Mouse (Mus musculus): ENCODE data around the gene Olfr376. TPM values are rescaled to one million over a fixed set of nuclear protein-coding genes. Genes with fewer than 3 reads are reported as not detected.
A peak's percentile ranks its signal among the peaks of the same experiment; 100 is the strongest.

Olfr376 gene
- not detected in 2 replicates for polyA plus RNA-seq (2015; fragmentation: Nextera tagmentation; extraction: Ambion mirVana)

DNA sequence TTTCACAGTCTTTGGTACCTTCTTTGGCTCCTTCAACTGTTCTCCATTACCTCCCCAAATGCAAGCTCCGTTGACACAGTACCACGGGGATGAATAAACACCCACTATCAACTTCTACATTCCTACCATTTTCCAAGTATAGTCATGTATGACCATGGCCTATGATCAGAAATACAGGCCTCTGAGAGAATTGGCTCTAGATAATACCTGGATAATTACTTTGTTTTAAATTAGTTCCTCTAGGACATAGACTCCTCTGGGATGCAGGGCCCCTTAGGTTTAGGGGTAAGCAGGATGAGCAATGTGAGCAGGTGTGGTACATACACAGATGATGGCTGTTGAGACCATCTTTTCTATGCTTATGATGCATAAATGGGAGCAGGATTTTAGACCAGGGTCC, at the start of gene Olfr376:
Gene Olfr376 (plus strand): TSS at position 301 of the 400 bp plus-strand sequence.
- Histone ChIP-seq H3K9ac (no peak within 1 kb of the TSS), H3K4me3 (no peak within 1 kb of the TSS), H3K27me3 (no peaks in the 10 kb centered on the region), H3K4me1 (no peaks in the 10 kb centered on the region), H3K36me3 (no peaks in the 10 kb centered on the region), H3K27ac (no peak within 1 kb of the TSS), H3K4me2 (no peak within 1 kb of the TSS), H3K9me3 (no peaks in the 10 kb centered on the region)
- ATAC-seq (ENCODE audit: insufficient number of reproducible peaks, low FRiP score, low TSS enrichment, low read depth), result no peak
- 87% methylated on average over 2 of the region's 2 CpGs for WGBS

GRCm38 (mm10) chr11:73323906-73324830, 46.9 kb upstream of the Olfr376 start:
- H3K4me2 ChIP-seq, result no peak overlapping the region
- H3K9ac ChIP-seq, result no peak overlapping the region
- no peaks in the 10 kb centered on the region for H3K9me3 ChIP-seq
- no peak overlapping the region for H3K27ac ChIP-seq
- H3K4me3 ChIP-seq, result no peak overlapping the region
- no peaks in the 10 kb centered on the region for H3K4me1 ChIP-seq
- WGBS, result 71% methylated on average over 9 of the region's 9 CpGs
- no peak for ATAC-seq (ENCODE audit: insufficient number of reproducible peaks, low FRiP score, low TSS enrichment, low read depth)
- no peaks in the 10 kb centered on the region for H3K27me3 ChIP-seq
- no peaks in the 10 kb centered on the region for H3K36me3 ChIP-seq

- H3K27me3 ChIP-seq, result no peaks in the 10 kb centered on the region
- H3K27ac ChIP-seq, result no peak overlapping the region
- H3K36me3 ChIP-seq, result no peaks in the 10 kb centered on the region
- H3K4me1 ChIP-seq, result no peaks in the 10 kb centered on the region
- no peak overlapping the region for H3K9ac ChIP-seq
- no peak overlapping the region for H3K4me3 ChIP-seq
- 19% methylated on average over 12 of the region's 12 CpGs for WGBS
- H3K4me2 ChIP-seq, result peak overlapping the region; percentile 22; the same call in 1 of the 2 replicates
- ATAC-seq (ENCODE audit: insufficient number of reproducible peaks, low FRiP score, low TSS enrichment, low read depth), result no peak
- H3K9me3 ChIP-seq, result no peaks in the 10 kb centered on the region
Observed at GRCm38 (mm10) chr11:73326485-73326886, 44.6 kb upstream of the Olfr376 start.

DNA sequence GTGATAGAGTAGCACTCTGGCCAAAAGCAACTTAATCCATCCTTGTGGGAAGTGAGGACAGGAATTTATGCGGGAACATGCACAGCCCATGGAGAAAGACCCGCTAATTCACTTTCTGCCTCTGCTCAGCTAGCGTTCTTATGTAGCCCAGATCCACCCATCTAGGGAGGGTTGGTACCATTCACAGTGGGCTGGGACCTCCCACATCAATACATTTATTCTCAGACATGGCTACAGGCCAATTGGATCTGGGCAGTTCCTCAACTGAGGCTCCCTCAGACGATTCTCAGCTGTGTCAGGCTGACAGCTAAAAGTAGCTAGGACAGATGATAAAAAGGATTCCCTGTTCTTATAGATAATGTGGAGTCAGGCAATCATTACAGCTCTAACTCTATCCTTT, 43.7 kb upstream of the Olfr376 start:
- Histone ChIP-seq H3K4me1 (no peaks in the 10 kb centered on the region), H3K9ac (no peak overlapping the region), H3K27me3 (no peaks in the 10 kb centered on the region), H3K9me3 (no peaks in the 10 kb centered on the region), H3K27ac (no peak overlapping the region), H3K4me2 (no peak overlapping the region), H3K4me3 (no peak overlapping the region), H3K36me3 (no peaks in the 10 kb centered on the region)
- WGBS, result 66% methylated on average over 4 of the region's 4 CpGs
- no peak for ATAC-seq (ENCODE audit: insufficient number of reproducible peaks, low FRiP score, low TSS enrichment, low read depth)

DNA sequence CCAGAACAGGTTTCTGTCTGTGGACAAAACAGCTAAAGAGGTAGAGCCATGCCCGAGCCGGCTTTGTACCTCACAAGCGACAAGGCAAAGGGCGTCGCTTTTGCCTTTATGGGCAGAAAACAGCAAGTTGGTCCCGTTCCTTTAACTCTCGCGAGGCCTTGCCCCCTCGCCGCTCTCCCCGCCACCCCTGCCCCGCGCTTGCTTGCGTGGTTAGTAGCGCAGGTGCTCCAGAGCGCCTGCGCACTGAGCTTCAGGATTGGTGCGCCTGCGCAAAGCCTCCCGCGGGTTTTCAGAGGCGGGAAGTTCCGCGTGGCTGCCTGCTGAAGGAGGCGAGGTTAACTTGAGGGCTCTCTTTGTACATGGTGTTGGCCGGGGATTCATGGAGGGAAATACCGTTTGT, 41.6 kb upstream of the Olfr376 start, which contains the start of the genes Aspa, Gm49340 and Spata22:
Gene Aspa (minus strand): TSS at position 155 of the 400 bp plus-strand sequence.
Gene Gm49340 (plus strand): TSS at position 300 of the 400 bp plus-strand sequence.
Gene Spata22 (plus strand): TSS at position 300 of the 400 bp plus-strand sequence.
- no peak for ATAC-seq (ENCODE audit: insufficient number of reproducible peaks, low FRiP score, low TSS enrichment, low read depth)
- H3K27ac ChIP-seq, result no peak within 1 kb of the TSS
- 81% methylated on average over 27 of the region's 27 CpGs for WGBS
- H3K27me3 ChIP-seq, result no peaks in the 10 kb centered on the region
- no peaks in the 10 kb centered on the region for H3K36me3 ChIP-seq
- H3K4me2 ChIP-seq, result no peak within 1 kb of the TSS
- no peak within 1 kb of the TSS for H3K4me3 ChIP-seq
- no peaks in the 10 kb centered on the region for H3K4me1 ChIP-seq
- H3K9ac ChIP-seq, result no peak within 1 kb of the TSS
- H3K9me3 ChIP-seq, result no peaks in the 10 kb centered on the region

- no peak overlapping the region for H3K27ac ChIP-seq
- H3K4me3 ChIP-seq, result no peak overlapping the region
- WGBS, result 70% methylated on average over 2 of the region's 2 CpGs
- no peaks in the 10 kb centered on the region for H3K4me1 ChIP-seq
- H3K4me2 ChIP-seq, result no peak overlapping the region
- H3K9me3 ChIP-seq, result no peaks in the 10 kb centered on the region
- H3K9ac ChIP-seq, result no peak overlapping the region
- H3K27me3 ChIP-seq, result no peaks in the 10 kb centered on the region
- no peaks in the 10 kb centered on the region for H3K36me3 ChIP-seq
- no peak for ATAC-seq (ENCODE audit: insufficient number of reproducible peaks, low FRiP score, low TSS enrichment, low read depth)
Observed at GRCm38 (mm10) chr11:73333357-73333756, 37.7 kb upstream of the Olfr376 start.

DNA sequence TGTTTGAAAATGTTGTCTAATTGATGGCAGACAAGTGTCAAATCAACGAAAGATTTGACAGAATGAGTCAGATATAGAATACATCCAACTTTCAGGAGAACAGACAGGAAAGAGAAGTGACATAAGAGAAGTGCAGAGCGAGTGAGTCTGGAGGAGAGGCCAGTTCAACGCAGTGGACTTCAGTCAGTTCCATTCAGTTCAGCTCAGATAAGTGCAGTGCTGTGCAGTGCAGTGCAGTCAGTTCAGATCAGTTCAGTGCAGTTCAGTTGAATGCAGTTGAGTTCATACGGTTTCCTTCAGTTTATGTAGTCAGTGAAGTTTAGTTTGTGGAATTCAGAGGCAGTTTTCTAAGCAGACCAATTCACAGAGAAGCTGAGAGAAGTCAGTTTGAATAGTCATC, 34.1 kb upstream of the Olfr376 start:
- H3K9ac ChIP-seq, result no peak overlapping the region
- H3K4me2 ChIP-seq, result no peak overlapping the region
- no peaks in the 10 kb centered on the region for H3K36me3 ChIP-seq
- no peak for ATAC-seq (ENCODE audit: insufficient number of reproducible peaks, low FRiP score, low TSS enrichment, low read depth)
- no peak overlapping the region for H3K27ac ChIP-seq
- no peaks in the 10 kb centered on the region for H3K27me3 ChIP-seq
- no peaks in the 10 kb centered on the region for H3K9me3 ChIP-seq
- no peaks in the 10 kb centered on the region for H3K4me1 ChIP-seq
- no peak overlapping the region for H3K4me3 ChIP-seq
- 77% methylated on average over 4 of the region's 4 CpGs for whole genome bisulfite sequencing

DNA sequence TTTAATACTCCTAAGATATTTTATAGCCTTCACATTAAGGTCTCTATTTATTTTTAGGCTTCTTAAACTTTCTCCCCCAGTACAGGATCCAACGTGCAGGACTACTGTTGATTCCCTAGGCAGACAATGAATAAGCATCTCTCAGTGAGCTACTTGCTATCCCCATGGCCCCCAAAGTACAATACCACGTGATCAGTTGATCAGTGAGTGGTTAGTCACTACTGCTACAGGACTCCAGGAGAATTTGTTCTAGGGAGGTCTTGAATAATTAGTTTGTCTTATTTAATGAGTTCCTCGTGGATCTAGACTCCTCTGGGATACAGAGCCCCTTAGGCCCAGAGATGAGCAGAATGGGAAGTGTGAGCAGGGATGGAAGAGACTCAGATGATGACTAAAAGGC, 20.6 kb upstream of the Olfr376 start, which contains the start of gene Olfr20:
Gene Olfr20 (plus strand): TSS at position 301 of the 400 bp plus-strand sequence.
- Histone ChIP-seq H3K9ac (no peak within 1 kb of the TSS), H3K4me2 (no peak within 1 kb of the TSS), H3K4me1 (no peaks in the 10 kb centered on the region), H3K4me3 (no peak within 1 kb of the TSS), H3K27me3 (no peaks in the 10 kb centered on the region), H3K9me3 (no peaks in the 10 kb centered on the region), H3K27ac (no peak within 1 kb of the TSS), H3K36me3 (no peaks in the 10 kb centered on the region)
- WGBS, result 41% methylated on average over 3 of the region's 3 CpGs
- ATAC-seq (ENCODE audit: insufficient number of reproducible peaks, low FRiP score, low TSS enrichment, low read depth), result no peak

DNA sequence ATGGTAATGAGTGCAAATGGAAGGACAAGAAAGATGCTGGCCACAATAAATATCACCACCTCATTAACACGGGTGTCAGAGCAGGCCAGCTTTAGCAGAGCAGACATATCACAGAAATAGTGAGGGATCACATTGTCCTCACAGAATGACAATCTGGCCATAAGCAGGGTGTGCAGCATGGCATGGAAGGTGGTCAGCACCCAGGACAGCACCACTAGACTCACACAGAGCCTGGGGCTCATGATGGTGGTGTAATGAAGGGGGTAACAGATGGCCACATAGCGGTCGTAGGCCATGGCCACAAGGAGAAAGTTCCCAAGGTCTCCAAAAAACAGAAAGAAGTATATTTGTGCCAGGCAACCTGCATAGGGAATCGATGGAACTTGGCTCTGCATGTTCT, 24.3 kb downstream of the Olfr376 start:
- no peak for ATAC-seq (ENCODE audit: insufficient number of reproducible peaks, low FRiP score, low TSS enrichment, low read depth)
- Histone ChIP-seq H3K4me3 (no peak overlapping the region), H3K9ac (no peak overlapping the region)

DNA sequence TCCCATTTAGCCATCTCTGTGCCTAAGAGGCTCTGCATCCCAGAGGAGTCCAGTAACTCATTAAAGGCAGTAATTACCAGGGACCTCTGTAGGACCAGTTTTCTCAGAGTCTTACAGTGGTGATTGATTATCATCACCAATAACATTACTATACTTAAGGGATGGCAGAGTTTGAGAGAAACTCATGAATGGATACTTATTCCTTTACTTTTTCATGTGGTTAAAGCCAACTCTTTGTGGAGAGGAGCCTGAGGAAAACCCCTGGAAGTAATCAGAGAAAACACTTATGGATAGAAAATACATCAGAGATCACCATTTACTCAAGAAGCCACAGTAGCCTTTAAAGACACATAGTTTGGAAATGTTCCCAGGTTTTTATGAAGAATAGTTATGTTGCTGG, 28.5 kb downstream of the Olfr376 start, which contains the start of gene Olfr1:
Gene Olfr1 (minus strand): TSS at position 101 of the 400 bp plus-strand sequence.
- Histone ChIP-seq H3K4me3 (no peak within 1 kb of the TSS), H3K9ac (no peak within 1 kb of the TSS), H3K36me3 (no peaks in the 10 kb centered on the region), H3K27me3 (no peaks in the 10 kb centered on the region), H3K4me1 (no peaks in the 10 kb centered on the region), H3K9me3 (no peaks in the 10 kb centered on the region), H3K4me2 (no peak within 1 kb of the TSS), H3K27ac (no peak within 1 kb of the TSS)
- ATAC-seq (ENCODE audit: insufficient number of reproducible peaks, low FRiP score, low TSS enrichment, low read depth), result no peak

More for the DNA sequence above, 24.3 kb downstream of the Olfr376 start:
- 57% methylated on average over 4 of the region's 4 CpGs for WGBS
- H3K27ac ChIP-seq, result no peak overlapping the region
- no peaks in the 10 kb centered on the region for H3K36me3 ChIP-seq
- no peak overlapping the region for H3K4me2 ChIP-seq
- no peaks in the 10 kb centered on the region for H3K27me3 ChIP-seq
- no peaks in the 10 kb centered on the region for H3K9me3 ChIP-seq
- H3K4me1 ChIP-seq, result no peaks in the 10 kb centered on the region

Data from limb, embryonic 15.5 days (tissue).